Mouse (Mus musculus) neural tube, embryonic 11.5 days (tissue): ENCODE measurements around the gene Tmem213. TPM values are rescaled to one million over a fixed set of nuclear protein-coding genes. Genes with fewer than 3 reads are reported as not detected.

Source experiments
- polyA plus RNA-seq: library from polyadenylated mRNA; unstranded; fragments of >200 nt; fragmentation: Nextera tagmentation; extraction: Ambion mirVana; gene quantifications from 2 replicates; pipeline ENCODE4 v1.2.1, GENCODE M21; 2014

Gene Tmem213
- polyA plus RNA-seq, 1 experiment from 2014 or later = not detected

Other genes starting within 250 kb of the Tmem213 start
- gene Trim24, start 238.4 kb upstream of the Tmem213 start, polyA plus RNA-seq = 38.8 and 39.9 TPM in 2 replicates
- 0.53 and 0.64 TPM in 2 replicates for gene Svopl, start 62.3 kb upstream of the Tmem213 start, polyA plus RNA-seq
- not detected in 2 replicates for gene Atp6v0a4, start 15.3 kb downstream of the Tmem213 start, polyA plus RNA-seq
- 12.9 and 13.5 TPM in 2 replicates for gene D630045J12Rik, start 144.8 kb downstream of the Tmem213 start, polyA plus RNA-seq
- 15.4 and 17.0 TPM in 2 replicates for gene Zc3hav1l, start 190.0 kb downstream of the Tmem213 start, polyA plus RNA-seq
- 1.4 and 1.7 TPM in 2 replicates for gene Zc3hav1, start 245.3 kb downstream of the Tmem213 start, polyA plus RNA-seq